Mouse (Mus musculus) retina, postnatal 1 day (tissue): ENCODE results near the gene Hist1h3b.

Source experiments
- DNase-seq: peaks from one replicate; pipeline ENCODE4 v3.0.0-alpha.2; 2012

Gene Hist1h3b

GRCm38 (mm10) chr13:23739069-23739921 lies 12.8 kb upstream of the Hist1h3b start:
- DNase-seq = peak; percentile 95

GRCm38 (mm10) chr13:23739922-23740252 lies 12.2 kb upstream of the Hist1h3b start:
- no peak for DNase-seq

GRCm38 (mm10) chr13:23740256-23740840 lies 11.7 kb upstream of the Hist1h3b start:
- DNase-seq = no peak

- no peak for DNase-seq
Observed at GRCm38 (mm10) chr13:23740910-23741309, 11.2 kb upstream of the Hist1h3b start.

- DNase-seq = no peak
Observed at GRCm38 (mm10) chr13:23742007-23742406, 10.1 kb upstream of the Hist1h3b start.

- peak; percentile 11 for DNase-seq
Observed at GRCm38 (mm10) chr13:23743215-23743614, 8.9 kb upstream of the Hist1h3b start.

GRCm38 (mm10) chr13:23743963-23744362 lies 8.1 kb upstream of the Hist1h3b start:
- no peak for DNase-seq

GRCm38 (mm10) chr13:23744421-23745380 lies 7.4 kb upstream of the Hist1h3b start:
- DNase-seq = no peak

- DNase-seq = peak; percentile 96
Observed at GRCm38 (mm10) chr13:23745381-23746161, 6.5 kb upstream of the Hist1h3b start, which contains the start of gene Hist1h3c. Gene Hist1h3c (minus strand): TSS chr13:23745602.

- peak; percentile 97 for DNase-seq
Observed at GRCm38 (mm10) chr13:23746201-23747080, 5.6 kb upstream of the Hist1h3b start, which contains the start of gene Hist1h2bb. Gene Hist1h2bb (plus strand): TSS chr13:23746734.

GRCm38 (mm10) chr13:23747081-23747891 lies 4.8 kb upstream of the Hist1h3b start:
- DNase-seq = peak; percentile 56

- no peak for DNase-seq
Observed at GRCm38 (mm10) chr13:23747892-23748288, 4.2 kb upstream of the Hist1h3b start.

- DNase-seq = no peak
Observed at GRCm38 (mm10) chr13:23749563-23750121, 2.4 kb upstream of the Hist1h3b start.

GRCm38 (mm10) chr13:23750839-23751477 lies 1.1 kb upstream of the Hist1h3b start, which contains the start of gene Hist1h2ab:
Gene Hist1h2ab (plus strand): TSS chr13:23751126.
- peak; percentile 90 for DNase-seq

GRCm38 (mm10) chr13:23751478-23751956 lies 550 bp upstream of the Hist1h3b start:
- no peak for DNase-seq

- DNase-seq = no peak
Observed at GRCm38 (mm10) chr13:23752742-23753172, 690 bp downstream of the Hist1h3b start.

GRCm38 (mm10) chr13:23753314-23754078 lies 1.4 kb downstream of the Hist1h3b start:
- DNase-seq = no peak

GRCm38 (mm10) chr13:23755000-23755399 lies 2.9 kb downstream of the Hist1h3b start:
- DNase-seq = no peak
